Mouse (Mus musculus) hindbrain, embryonic 14.5 days (tissue): ENCODE data around the gene Ttc30a1. TPM values are rescaled to one million over a fixed set of nuclear protein-coding genes. Genes with fewer than 3 reads are reported as not detected.
"Not testable (repeated sequence)": the region's sequence is repeated elsewhere in the genome, so short reads cannot be mapped to it uniquely, and the experiment has no call there.

ENCODE experiments used
- ATAC-seq: fragments of 200-750 bp; cut with Nextera tagmentation; 2 replicates; pipeline ENCODE4 v1.8.0; 2017; ENCODE audit warnings: moderate number of reproducible peaks, mild to moderate bottlenecking, moderate TSS enrichment, moderate library complexity; ENCODE audit not compliant: low FRiP score
- DNase-seq: peaks from one replicate; pipeline ENCODE4 v3.0.0-alpha.2; 2015; ENCODE audit warnings: low spot score
- H3K27ac ChIP-seq: fragments of 300-500 bp; sonication (generic); 2 replicates; pipeline ENCODE4 v1.5.1; 2014; ENCODE audit warnings: mild to moderate bottlenecking, moderate library complexity
- H3K27me3 ChIP-seq: fragments of 300-500 bp; sonication (generic); 2 replicates; pipeline ENCODE4 v1.6.1; 2014; ENCODE audit warnings: mild to moderate bottlenecking, low read length, mixed read lengths; ENCODE audit not compliant: control insufficient read depth, insufficient read depth
- H3K36me3 ChIP-seq: fragments of 300-500 bp; sonication (generic); replicated peaks from 2 replicates; pipeline ENCODE4 v1.6.1; 2014; ENCODE audit not compliant: control insufficient read depth, insufficient read depth
- H3K4me1 ChIP-seq: fragments of 300-500 bp; sonication (generic); replicated peaks from 2 replicates; pipeline ENCODE4 v1.6.1; 2014; ENCODE audit warnings: antibody characterized with exemption, low read length, mixed read lengths; ENCODE audit not compliant: control insufficient read depth, insufficient read depth
- H3K4me2 ChIP-seq: fragments of 300-500 bp; sonication (generic); replicated peaks from 2 replicates; pipeline ENCODE4 v1.6.1; 2014; ENCODE audit warnings: mild to moderate bottlenecking, moderate library complexity
- H3K4me3 ChIP-seq: fragments of 300-500 bp; sonication (generic); replicated peaks from 2 replicates; pipeline ENCODE4 v1.5.1; 2014; ENCODE audit warnings: mild to moderate bottlenecking, low read length
- H3K9ac ChIP-seq: fragments of 300-500 bp; sonication (generic); 2 replicates; pipeline ENCODE4 v1.6.1; 2014
- H3K9me3 ChIP-seq: fragments of 300-500 bp; sonication (generic); 2 replicates; pipeline ENCODE4 v1.6.1; 2016; ENCODE audit warnings: low read length; ENCODE audit not compliant: control insufficient read depth
- WGBS: fragments of 180-500 bp; shearing (Covaris S2); extraction: QIAGEN DNeasy Blood & Tissue Kit; methylation state at CpG from one replicate; pipeline ENCODE4 v1.1.7; 2014; 5-methylcytosine and 5-hydroxymethylcytosine counted together
- polyA plus RNA-seq: library from polyadenylated mRNA; unstranded; fragments of >200 nt; fragmentation: Nextera tagmentation; extraction: Ambion mirVana; gene quantifications from 2 replicates; pipeline ENCODE4 v1.2.1, GENCODE M21; 2014

The Ttc30a1 gene
- polyA plus RNA-seq, 1 experiment from 2014 or later: 8.7 TPM

- H3K27ac ChIP-seq: no peak overlapping the region
- no peaks in the 10 kb centered on the region for H3K9me3 ChIP-seq
- ATAC-seq (no peak), DNase-seq (no peak)
- H3K4me1 ChIP-seq: peaks cover 9% of the 10 kb centered on the region; the same call in 1 of the 2 replicates
- no peaks in the 10 kb centered on the region for H3K27me3 ChIP-seq
- H3K4me2 ChIP-seq: no peak overlapping the region
- H3K36me3 ChIP-seq: no peaks in the 10 kb centered on the region
- H3K4me3 ChIP-seq: no peak overlapping the region
- WGBS: 59% methylated on average over 14 of the region's 14 CpGs
- H3K9ac ChIP-seq: no peak overlapping the region
Observed at GRCm38 (mm10) chr2:75955709-75956108, 26.1 kb downstream of the Ttc30a1 start.

GRCm38 (mm10) chr2:75953320-75953719 lies 28.4 kb downstream of the Ttc30a1 start:
- Histone ChIP-seq H3K27ac (no peak overlapping the region), H3K4me1 (no peaks in the 10 kb centered on the region), H3K9ac (no peak overlapping the region), H3K36me3 (no peaks in the 10 kb centered on the region), H3K9me3 (no peaks in the 10 kb centered on the region), H3K4me2 (no peak overlapping the region), H3K4me3 (no peak overlapping the region), H3K27me3 (no peaks in the 10 kb centered on the region)
- 88% methylated on average over 5 of the region's 5 CpGs for WGBS
- DNase-seq: no peak
- ATAC-seq: no peak

- Histone ChIP-seq H3K27me3 (no peaks in the 10 kb centered on the region), H3K9me3 (no peaks in the 10 kb centered on the region), H3K36me3 (no peaks in the 10 kb centered on the region), H3K27ac (no peak overlapping the region), H3K4me2 (no peak overlapping the region), H3K4me1 (no peaks in the 10 kb centered on the region), H3K4me3 (no peak overlapping the region), H3K9ac (no peak overlapping the region)
- ATAC-seq: no peak
- DNase-seq: no peak
- 93% methylated on average over 8 of the region's 8 CpGs for whole genome bisulfite sequencing
Observed at GRCm38 (mm10) chr2:75950685-75951084, 31.1 kb downstream of the Ttc30a1 start.

GRCm38 (mm10) chr2:75938117-75939063 lies 43.4 kb downstream of the Ttc30a1 start, which contains the start of gene Ttc30b:
TSS of gene Ttc30b (minus strand) at chr2:75938585.
- Histone ChIP-seq H3K4me1 (no peaks in the 10 kb centered on the region; the same call in none of the 2 replicates), H3K9me3 (no peaks in the 10 kb centered on the region), H3K27me3 (no peaks in the 10 kb centered on the region), H3K36me3 (no peaks in the 10 kb centered on the region), H3K9ac (peak within 1 kb of the TSS; percentile 64), H3K4me3 (peak within 1 kb of the TSS; percentile 54), H3K27ac (peak within 1 kb of the TSS; percentile 92), H3K4me2 (peak within 1 kb of the TSS; percentile 69)
- ATAC-seq (peak; percentile 88), DNase-seq (peak; percentile 85)
- 5% methylated on average over 39 of the region's 42 CpGs for WGBS

- peak overlapping the region; percentile 92; the same call in 1 of the 2 replicates for H3K27ac ChIP-seq
- H3K27me3 ChIP-seq, H3K36me3 ChIP-seq, ATAC-seq, DNase-seq, H3K4me1 ChIP-seq, H3K9me3 ChIP-seq: not testable (repeated sequence)
- peak overlapping the region; percentile 54 for H3K4me3 ChIP-seq
- WGBS: 75% methylated on average over 13 of the region's 17 CpGs
- peak overlapping the region; percentile 69 for H3K4me2 ChIP-seq
- H3K9ac ChIP-seq: peak overlapping the region; percentile 64
Observed at GRCm38 (mm10) chr2:75937520-75938116, 44.1 kb downstream of the Ttc30a1 start.

- not testable (repeated sequence) for ATAC-seq, H3K4me3 ChIP-seq, H3K36me3 ChIP-seq, H3K4me1 ChIP-seq, H3K9me3 ChIP-seq, H3K27ac ChIP-seq, H3K9ac ChIP-seq, H3K27me3 ChIP-seq, DNase-seq, H3K4me2 ChIP-seq
- WGBS: 93% methylated on average over 2 of the region's 2 CpGs
Observed at GRCm38 (mm10) chr2:75936685-75937084, 45.1 kb downstream of the Ttc30a1 start.

- ATAC-seq (no peak), DNase-seq (no peak)
- no peak overlapping the region for H3K9ac ChIP-seq
- no peak overlapping the region for H3K4me3 ChIP-seq
- 46% methylated on average over 7 of the region's 7 CpGs for WGBS
- no peaks in the 10 kb centered on the region; the same call in 1 of the 2 replicates for H3K4me1 ChIP-seq
- no peaks in the 10 kb centered on the region for H3K9me3 ChIP-seq
- H3K27ac ChIP-seq: peak overlapping the region; percentile 22; the same call in 1 of the 2 replicates
- H3K27me3 ChIP-seq: no peaks in the 10 kb centered on the region
- H3K36me3 ChIP-seq: peaks cover 20% of the 10 kb centered on the region; the same call in 1 of the 2 replicates
- no peak overlapping the region for H3K4me2 ChIP-seq
Observed at GRCm38 (mm10) chr2:75933541-75933940, 48.2 kb downstream of the Ttc30a1 start.

- WGBS: 94% methylated on average over 2 of the region's 2 CpGs
- no peaks in the 10 kb centered on the region for H3K9me3 ChIP-seq
- no peak overlapping the region for H3K4me3 ChIP-seq
- no peak overlapping the region for H3K9ac ChIP-seq
- DNase-seq (no peak), ATAC-seq (no peak)
- H3K36me3 ChIP-seq: peaks cover 32% of the 10 kb centered on the region
- no peak overlapping the region for H3K4me2 ChIP-seq
- no peaks in the 10 kb centered on the region for H3K4me1 ChIP-seq
- H3K27me3 ChIP-seq: no peaks in the 10 kb centered on the region
- H3K27ac ChIP-seq: no peak overlapping the region
Observed at GRCm38 (mm10) chr2:75930941-75931340, 50.8 kb downstream of the Ttc30a1 start.

GRCm38 (mm10) chr2:75929786-75930444 lies 51.9 kb downstream of the Ttc30a1 start:
- DNase-seq (no peak), ATAC-seq (no peak)
- Histone ChIP-seq H3K27me3 (no peaks in the 10 kb centered on the region), H3K36me3 (peaks cover 32% of the 10 kb centered on the region), H3K27ac (no peak overlapping the region), H3K4me2 (no peak overlapping the region), H3K9me3 (no peaks in the 10 kb centered on the region), H3K4me1 (peaks cover 4% of the 10 kb centered on the region; the same call in 1 of the 2 replicates), H3K9ac (no peak overlapping the region), H3K4me3 (no peak overlapping the region)
- 89% methylated on average over 6 of the region's 6 CpGs for WGBS
